Comparison of ENCODE assay signal across 13 mouse cellular contexts in the genomic region with DNA sequence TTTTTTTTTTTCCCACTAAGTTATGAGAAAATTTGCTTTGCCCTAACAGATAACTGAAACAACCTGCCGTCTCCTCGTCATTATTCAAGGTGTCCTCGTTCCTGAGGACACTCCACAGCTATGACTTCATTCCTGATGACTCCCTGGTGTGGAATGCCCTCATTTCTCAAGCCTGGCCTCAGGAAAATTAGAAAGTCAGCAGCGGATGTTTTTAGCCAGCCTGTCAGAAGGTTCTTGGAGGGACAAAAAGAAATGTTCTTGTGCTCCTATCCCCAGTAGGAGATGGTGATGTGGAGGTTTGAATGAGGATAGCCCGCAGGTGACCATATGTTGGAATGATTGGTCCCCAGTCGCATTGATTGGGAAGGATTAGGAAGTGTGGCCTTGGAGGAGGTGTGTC.
"Had no signal": no experiment of that assay in that cellular context is flagged by ENCODE, and none has a peak within 500 bp of the region (broad histone marks: within the 10 kb centered on the region; RNA-seq: fewer than 3 reads in every experiment).

No protein-coding gene starts in this region.

- H3K27ac ChIP-seq: kidney, embryonic 15.5 days; left cerebral cortex, adult 2 months; limb, embryonic 10.5 days; liver, embryonic 15.5 days; midbrain, embryonic 15.5 days; neural tube, embryonic 13.5 days; stomach, embryonic 15.5 days had no signal

- H3K4me1 ChIP-seq: kidney, embryonic 15.5 days; limb, embryonic 10.5 days; liver, embryonic 15.5 days; neural tube, embryonic 13.5 days; stomach, embryonic 15.5 days had no signal

- DNase-seq: kidney, postnatal 14 days; lung, adult 2 months; lung, postnatal 36 days; retina, postnatal 1 day; right cerebral cortex, postnatal 14 days; thymus, postnatal 4 days had no signal

- H3K4me3 ChIP-seq: kidney, embryonic 15.5 days; left cerebral cortex, adult 2 months; limb, embryonic 10.5 days; liver, embryonic 15.5 days; midbrain, embryonic 15.5 days; neural tube, embryonic 13.5 days; stomach, embryonic 15.5 days had no signal

- H3K27me3 ChIP-seq: liver, embryonic 15.5 days; neural tube, embryonic 13.5 days; stomach, embryonic 15.5 days had no signal
